Mouse (Mus musculus): ENCODE data around the gene Lingo1. TPM values are rescaled to one million over a fixed set of nuclear protein-coding genes. Genes with fewer than 3 reads are reported as not detected.

Gene Lingo1
- total and polyA plus RNA-seq, 2 experiments from 2014 or later: 110 to 192 TPM

DNA sequence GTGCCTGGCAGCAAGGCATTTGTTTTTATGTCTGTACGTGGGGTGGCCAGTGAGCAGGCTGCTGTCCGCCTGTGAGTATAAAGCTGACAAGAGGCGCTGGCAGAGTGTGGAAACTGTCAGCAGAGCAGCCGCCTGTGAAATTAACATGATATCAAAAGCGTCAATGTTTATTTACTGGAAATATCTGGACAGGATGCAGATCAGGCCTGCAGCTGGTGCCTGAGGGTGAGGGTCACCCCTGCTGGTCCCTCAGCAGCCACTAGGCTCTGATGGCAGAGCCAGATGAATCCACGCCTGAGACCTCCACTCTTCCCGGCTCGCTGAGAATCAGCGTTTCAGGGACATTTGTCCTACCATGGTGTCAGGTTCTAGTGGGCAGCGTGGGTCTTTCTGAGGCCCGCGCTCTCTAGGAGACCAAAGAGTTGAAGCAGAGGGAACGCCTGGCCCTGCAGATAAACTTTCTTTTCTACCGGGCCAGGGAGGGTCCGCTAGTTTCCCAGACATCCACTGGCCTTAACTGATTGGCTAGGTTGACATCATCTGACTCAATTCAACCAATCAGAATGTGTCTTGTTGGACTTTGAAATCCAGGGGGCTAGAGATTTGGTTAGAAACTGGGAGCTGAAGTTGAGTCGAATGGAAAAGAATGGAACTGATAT lies 190.1 kb downstream of the Lingo1 start:
- peak; percentile 51 for DNase-seq (ENCODE audit: low spot score)
- Histone ChIP-seq H3K4me2 (ENCODE audit: low read depth, low read length, poor library complexity, severe bottlenecking) (0 out of 2 replicates have a peak overlapping the region, but pooled peaks have one; percentile 9), H3K4me1 (ENCODE audit: insufficient read depth, low read length) (peaks cover 18% of the 10 kb centered on the region; the same call in 1 of the 2 replicates), H3K4me3 (ENCODE audit: low read depth, low read length) (no peak overlapping the region), H3K27me3 (ENCODE audit: insufficient read depth, low read length) (no peaks in the 10 kb centered on the region), H3K27ac (ENCODE audit: low read depth, low read length) (no peak overlapping the region), H3K9ac (replicated peaks; ENCODE audit: low read length, poor library complexity, severe bottlenecking) (no peak overlapping the region), H3K36me3 (ENCODE audit: insufficient read depth, low read length) (no peaks in the 10 kb centered on the region), H3K9me3 (ENCODE audit: low read length) (no peaks in the 10 kb centered on the region)
- no peak for TF ChIP-seq CTCF (IDR thresholded peaks at IDR 0.05)
- WGBS: 59% methylated on average over 16 of the region's 16 CpGs
- ATAC-seq (ENCODE audit: low FRiP score): no peak

DNA sequence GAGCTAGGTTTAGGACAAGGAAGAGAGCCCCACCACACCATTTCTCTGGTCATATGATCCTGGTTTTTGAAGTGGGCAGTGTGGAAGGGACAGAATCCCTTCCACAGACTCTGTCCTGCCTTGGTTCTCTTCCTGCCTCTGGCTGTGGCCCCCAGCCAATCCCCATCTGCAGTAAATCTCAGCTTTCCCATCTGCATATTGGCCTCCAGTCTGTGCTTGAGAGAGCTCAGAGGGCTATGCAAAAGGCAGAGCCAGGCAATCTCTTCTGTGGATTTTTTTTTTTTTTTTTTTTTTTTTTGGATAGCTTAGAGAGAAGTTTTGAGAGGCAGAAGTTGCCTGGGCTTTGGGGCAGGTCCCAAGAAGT lies 190.8 kb downstream of the Lingo1 start:
- H3K27ac ChIP-seq (ENCODE audit: low read depth, low read length): no peak overlapping the region

DNA sequence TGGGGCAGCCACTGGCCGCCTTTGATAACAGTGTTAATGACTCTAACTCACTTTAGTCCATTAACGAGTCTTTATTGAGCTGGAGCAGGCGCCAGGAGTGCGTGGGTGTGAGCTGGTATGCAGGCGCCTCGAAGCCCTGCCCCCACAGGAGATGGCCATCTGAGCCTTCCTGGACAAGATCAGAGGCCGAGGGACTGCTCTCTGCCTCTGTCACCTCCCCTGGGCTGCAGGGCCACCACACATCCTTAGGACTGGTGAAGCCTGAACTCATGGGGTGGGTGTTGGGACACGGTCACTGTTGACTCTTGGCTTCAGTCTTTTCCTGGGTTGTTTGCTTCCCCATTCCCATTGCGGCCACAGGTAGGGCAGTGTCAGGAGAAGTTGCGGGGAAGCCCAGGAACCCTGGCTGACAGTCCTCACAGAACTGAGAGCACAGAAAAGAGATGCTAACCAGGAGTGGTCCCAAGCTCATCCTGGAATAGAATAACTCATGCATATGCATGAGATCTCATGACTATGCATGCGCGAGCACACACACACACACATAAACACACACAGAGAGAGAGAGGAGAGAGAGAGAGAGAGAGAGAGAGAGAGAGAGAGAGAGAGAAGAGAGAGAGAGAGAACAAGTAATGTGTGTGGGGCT lies 191.3 kb downstream of the Lingo1 start:
- Histone ChIP-seq H3K36me3 (ENCODE audit: insufficient read depth, low read length) (no peaks in the 10 kb centered on the region), H3K4me3 (ENCODE audit: low read depth, low read length) (no peak overlapping the region), H3K9ac (replicated peaks; ENCODE audit: low read length, poor library complexity, severe bottlenecking) (no peak overlapping the region), H3K9me3 (ENCODE audit: low read length) (no peaks in the 10 kb centered on the region), H3K4me2 (ENCODE audit: low read depth, low read length, poor library complexity, severe bottlenecking) (no peak overlapping the region), H3K27ac (ENCODE audit: low read depth, low read length) (no peak overlapping the region), H3K4me1 (ENCODE audit: insufficient read depth, low read length) (peaks cover 18% of the 10 kb centered on the region; the same call in 1 of the 2 replicates), H3K27me3 (ENCODE audit: insufficient read depth, low read length) (no peaks in the 10 kb centered on the region)
- no peak for TF ChIP-seq CTCF (IDR thresholded peaks at IDR 0.05)
- DNase-seq (ENCODE audit: low spot score) (no peak), ATAC-seq (ENCODE audit: low FRiP score) (no peak)
- WGBS: 29% methylated on average over 12 of the region's 12 CpGs

More for the DNA sequence above, 190.8 kb downstream of the Lingo1 start:
- H3K27me3 ChIP-seq (ENCODE audit: insufficient read depth, low read length): no peaks in the 10 kb centered on the region
- TF ChIP-seq CTCF (IDR thresholded peaks at IDR 0.05): no peak
- no peak overlapping the region for H3K4me2 ChIP-seq (ENCODE audit: low read depth, low read length, poor library complexity, severe bottlenecking)
- no peak overlapping the region for H3K9ac ChIP-seq (replicated peaks; ENCODE audit: low read length, poor library complexity, severe bottlenecking)
- ATAC-seq (ENCODE audit: low FRiP score) (no peak), DNase-seq (ENCODE audit: low spot score) (no peak)
- no peak overlapping the region for H3K4me3 ChIP-seq (ENCODE audit: low read depth, low read length)
- peaks cover 18% of the 10 kb centered on the region; the same call in 1 of the 2 replicates for H3K4me1 ChIP-seq (ENCODE audit: insufficient read depth, low read length)
- no peaks in the 10 kb centered on the region for H3K9me3 ChIP-seq (ENCODE audit: low read length)
- no peaks in the 10 kb centered on the region for H3K36me3 ChIP-seq (ENCODE audit: insufficient read depth, low read length)

DNA sequence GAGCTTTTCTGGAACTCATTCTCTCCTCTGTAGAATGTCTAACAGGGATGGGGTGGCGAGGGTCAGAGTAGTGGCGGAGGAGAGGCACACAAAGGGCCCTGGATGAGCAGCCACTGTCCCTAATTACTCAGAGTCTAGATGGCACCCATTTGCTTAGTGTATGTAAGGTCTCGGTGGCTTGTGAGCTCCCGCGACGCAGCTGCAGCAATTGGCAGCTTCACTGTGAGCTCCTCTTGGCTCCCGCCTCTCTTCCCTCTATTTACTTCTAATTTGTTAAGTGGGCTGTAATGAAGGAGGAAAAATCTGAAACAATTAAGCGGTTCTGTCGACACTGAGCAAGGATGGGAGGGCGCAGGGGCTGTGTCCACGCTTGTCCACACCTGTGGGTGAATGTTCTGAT lies 195.6 kb downstream of the Lingo1 start:
- no peak for TF ChIP-seq CTCF (IDR thresholded peaks at IDR 0.05)
- no peaks in the 10 kb centered on the region for H3K27me3 ChIP-seq (ENCODE audit: insufficient read depth, low read length)
- no peaks in the 10 kb centered on the region for H3K9me3 ChIP-seq (ENCODE audit: low read length)
- no peak overlapping the region for H3K27ac ChIP-seq (ENCODE audit: low read depth, low read length)
- DNase-seq (ENCODE audit: low spot score) (peak; percentile 56), ATAC-seq (ENCODE audit: low FRiP score) (no peak)
- no peak overlapping the region for H3K9ac ChIP-seq (replicated peaks; ENCODE audit: low read length, poor library complexity, severe bottlenecking)
- WGBS: 62% methylated on average over 11 of the region's 11 CpGs
- peaks cover 9% of the 10 kb centered on the region; the same call in 1 of the 2 replicates for H3K4me1 ChIP-seq (ENCODE audit: insufficient read depth, low read length)
- H3K4me2 ChIP-seq (ENCODE audit: low read depth, low read length, poor library complexity, severe bottlenecking): no peak overlapping the region
- H3K4me3 ChIP-seq (ENCODE audit: low read depth, low read length): no peak overlapping the region
- H3K36me3 ChIP-seq (ENCODE audit: insufficient read depth, low read length): no peaks in the 10 kb centered on the region

DNA sequence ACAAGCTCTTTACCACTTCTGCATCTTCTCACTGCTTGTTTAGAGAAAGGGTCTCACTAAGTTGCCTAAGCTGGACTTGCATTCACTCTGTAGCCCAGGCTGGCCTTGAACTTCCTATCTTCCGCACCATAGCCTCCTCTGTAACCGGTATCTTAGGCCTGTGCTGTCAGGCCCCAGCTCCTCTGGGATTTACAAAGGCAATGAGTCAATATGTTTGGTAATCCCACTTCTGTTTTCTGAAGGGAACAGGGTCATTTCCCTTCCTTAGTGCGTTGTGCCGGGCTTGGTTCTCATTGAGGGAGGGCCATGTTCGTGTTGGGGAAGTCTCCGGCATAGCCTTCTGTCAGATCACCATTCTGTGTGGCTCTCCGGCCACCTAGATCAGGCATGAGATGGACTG lies 203.6 kb downstream of the Lingo1 start:
- H3K27me3 ChIP-seq (ENCODE audit: insufficient read depth, low read length): no peaks in the 10 kb centered on the region
- no peak for TF ChIP-seq CTCF (IDR thresholded peaks at IDR 0.05)
- H3K9ac ChIP-seq (replicated peaks; ENCODE audit: low read length, poor library complexity, severe bottlenecking): no peak overlapping the region
- no peak overlapping the region for H3K27ac ChIP-seq (ENCODE audit: low read depth, low read length)
- H3K4me2 ChIP-seq (ENCODE audit: low read depth, low read length, poor library complexity, severe bottlenecking): no peak overlapping the region
- no peak for ATAC-seq (ENCODE audit: low FRiP score)
- peaks cover 8% of the 10 kb centered on the region for H3K4me1 ChIP-seq (ENCODE audit: insufficient read depth, low read length)
- DNase-seq (ENCODE audit: low spot score): no peak
- H3K36me3 ChIP-seq (ENCODE audit: insufficient read depth, low read length): no peaks in the 10 kb centered on the region
- no peak overlapping the region for H3K4me3 ChIP-seq (ENCODE audit: low read depth, low read length)
- H3K9me3 ChIP-seq (ENCODE audit: low read length): no peaks in the 10 kb centered on the region
- 92% methylated on average over 7 of the region's 7 CpGs for WGBS

DNA sequence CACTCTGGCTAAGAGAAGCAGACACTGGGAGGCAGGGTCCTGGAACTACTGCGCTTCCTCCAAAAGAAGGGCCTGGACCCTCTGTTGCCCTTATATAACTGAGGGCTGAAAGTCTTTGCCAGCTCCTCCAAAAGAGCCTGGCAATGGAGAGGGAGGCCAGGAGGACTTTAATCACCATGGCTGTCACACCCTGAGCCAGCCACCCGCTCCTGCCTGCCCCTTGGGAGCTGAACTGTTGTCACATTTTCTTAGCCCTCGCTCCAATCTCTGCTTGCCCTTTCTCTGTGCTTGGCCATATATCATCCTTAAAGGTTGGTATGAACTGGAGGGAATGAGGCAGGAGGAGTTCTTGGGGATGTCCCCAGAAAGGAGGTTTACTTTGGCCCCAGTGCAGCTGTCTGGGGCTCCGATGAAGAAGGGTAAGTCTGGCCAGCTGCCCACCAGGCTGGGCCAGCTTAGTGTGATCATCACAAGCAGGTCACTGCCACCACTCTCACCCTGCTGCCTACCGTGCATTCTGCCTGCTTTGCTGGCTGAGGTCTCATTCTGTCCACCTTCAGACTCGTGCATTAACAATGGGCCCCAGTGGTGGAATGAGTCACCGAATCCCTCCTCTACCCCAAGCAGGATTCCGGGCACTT lies 204.9 kb downstream of the Lingo1 start:
- no peak overlapping the region for H3K9ac ChIP-seq (replicated peaks; ENCODE audit: low read length, poor library complexity, severe bottlenecking)
- no peaks in the 10 kb centered on the region for H3K36me3 ChIP-seq (ENCODE audit: insufficient read depth, low read length)
- DNase-seq (ENCODE audit: low spot score) (no peak), ATAC-seq (ENCODE audit: low FRiP score) (no peak)
- 75% methylated on average over 8 of the region's 8 CpGs for WGBS
- no peak overlapping the region for H3K4me2 ChIP-seq (ENCODE audit: low read depth, low read length, poor library complexity, severe bottlenecking)
- H3K27me3 ChIP-seq (ENCODE audit: insufficient read depth, low read length): no peaks in the 10 kb centered on the region
- H3K4me1 ChIP-seq (ENCODE audit: insufficient read depth, low read length): peaks cover 8% of the 10 kb centered on the region
- no peak overlapping the region for H3K27ac ChIP-seq (ENCODE audit: low read depth, low read length)
- H3K4me3 ChIP-seq (ENCODE audit: low read depth, low read length): no peak overlapping the region
- TF ChIP-seq CTCF (IDR thresholded peaks at IDR 0.05): no peak
- H3K9me3 ChIP-seq (ENCODE audit: low read length): no peaks in the 10 kb centered on the region

All from midbrain, postnatal 0 days (tissue).